Comparison of ENCODE assay signal across 9 mouse cellular contexts in the genomic region with DNA sequence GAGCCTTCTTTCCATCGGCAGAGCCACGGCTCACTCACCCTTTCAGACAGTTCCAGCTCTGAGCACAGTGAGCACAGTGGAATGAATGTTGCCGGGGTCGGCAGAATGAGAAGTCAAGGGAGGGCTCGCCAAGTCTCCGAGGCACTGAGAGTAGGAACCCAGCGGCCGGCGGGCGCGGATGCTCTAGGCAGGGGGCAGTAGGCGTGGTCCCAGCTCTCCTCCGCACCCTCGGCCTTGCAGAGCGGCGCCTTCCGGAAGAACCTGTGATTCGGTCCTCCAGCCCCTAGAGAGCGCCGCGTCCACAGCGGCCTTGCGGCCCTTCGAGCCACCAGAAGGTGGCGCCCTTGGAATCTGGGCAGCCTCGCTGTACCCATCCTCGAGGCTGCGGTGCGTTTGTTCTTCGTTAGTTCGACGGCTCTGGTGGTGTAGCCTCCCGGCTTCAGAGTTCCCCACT. TPM values are rescaled to one million over a fixed set of nuclear protein-coding genes. Genes with fewer than 3 reads are reported as not detected.
DNase-seq lines count a peak whose midpoint lies in the region; ATAC-seq lines count a peak whose summit lies in the region.
"Had no signal": no experiment of that assay in that cellular context is flagged by ENCODE, and none has a peak within 500 bp of the region (broad histone marks: within the 10 kb centered on the region; RNA-seq: fewer than 3 reads in every experiment).

No protein-coding gene starts in this region.

- no peaks in the 10 kb centered on the region for H3K9me3 ChIP-seq in embryonic facial prominence, embryonic 10.5 days
- H3K9me3 ChIP-seq in hindbrain, embryonic 12.5 days (replicated peaks), result peaks cover 5% of the 10 kb centered on the region; the same call in 1 of the 2 replicates
- H3K9me3 ChIP-seq in lung, embryonic 16.5 days (ENCODE audit: control insufficient read depth, low read length), result peaks cover 2% of the 10 kb centered on the region; the same call in 1 of the 2 replicates

- H3K4me3 ChIP-seq in embryonic facial prominence, embryonic 10.5 days, result peak overlapping the region; percentile 49
- H3K4me3 ChIP-seq in hindbrain, embryonic 12.5 days, result 0 out of 2 replicates have a peak overlapping the region, but pooled peaks have one; percentile 1
- peak overlapping the region; percentile 24 for H3K4me3 ChIP-seq in lung, embryonic 16.5 days (ENCODE audit: low read length)

- H3K27me3 ChIP-seq in embryonic facial prominence, embryonic 10.5 days (replicated peaks; ENCODE audit: low read depth, poor library complexity, severe bottlenecking), result 0 out of 2 replicates have a peak, but pooled peaks cover 11% of the 10 kb centered on the region
- H3K27me3 ChIP-seq in hindbrain, embryonic 12.5 days, result no peaks in the 10 kb centered on the region
- no peaks in the 10 kb centered on the region for H3K27me3 ChIP-seq in lung, embryonic 16.5 days (ENCODE audit: control insufficient read depth, insufficient read depth, low read depth, low read length)

- H3K4me1 ChIP-seq in embryonic facial prominence, embryonic 10.5 days, result peaks cover 16% of the 10 kb centered on the region
- H3K4me1 ChIP-seq in hindbrain, embryonic 12.5 days, result peaks cover 18% of the 10 kb centered on the region; the same call in 1 of the 2 replicates
- peaks cover 19% of the 10 kb centered on the region for H3K4me1 ChIP-seq in lung, embryonic 16.5 days (replicated peaks; ENCODE audit: control insufficient read depth, insufficient read depth, low read length)

- peak overlapping the region; percentile 45 for H3K4me2 ChIP-seq in hindbrain, embryonic 12.5 days (replicated peaks)
- H3K4me2 ChIP-seq in lung, embryonic 16.5 days (ENCODE audit: low read depth, low read length), result peak overlapping the region; percentile 44; the same call in 1 of the 2 replicates

- ATAC-seq in hindbrain, embryonic 12.5 days (ENCODE audit: low FRiP score), result peak; percentile 41
- peak; percentile 34; the same call in 1 of the 2 replicates for ATAC-seq in lung, embryonic 16.5 days (ENCODE audit: low read depth)

- 27% methylated on average over 33 of the region's 33 CpGs for WGBS in embryonic facial prominence, embryonic 10.5 days
- 27% methylated on average over 33 of the region's 33 CpGs for WGBS in hindbrain, embryonic 12.5 days
- 33% methylated on average over 33 of the region's 33 CpGs for WGBS in lung, embryonic 16.5 days

- H3K27ac ChIP-seq in embryonic facial prominence, embryonic 10.5 days (replicated peaks), result peak overlapping the region; percentile 37
- no peak overlapping the region for H3K27ac ChIP-seq in hindbrain, embryonic 12.5 days
- no peak overlapping the region for H3K27ac ChIP-seq in lung, embryonic 16.5 days (ENCODE audit: low read length)

- H3K36me3 ChIP-seq in embryonic facial prominence, embryonic 10.5 days (replicated peaks), result peaks cover 11% of the 10 kb centered on the region
- H3K36me3 ChIP-seq in hindbrain, embryonic 12.5 days, result 0 out of 2 replicates have a peak, but pooled peaks cover 3% of the 10 kb centered on the region
- H3K36me3 ChIP-seq in lung, embryonic 16.5 days (ENCODE audit: control insufficient read depth, insufficient read depth, low read length), result no peaks in the 10 kb centered on the region; the same call in 1 of the 2 replicates

- peak; percentile 41 for DNase-seq in adrenal gland, postnatal 10 days
- DNase-seq in adrenal gland, adult 8-10 months, result no peak
- peak; percentile 65 for DNase-seq in A20 (ENCODE audit: low read depth, low spot score)
- DNase-seq in embryonic facial prominence, embryonic 10.5 days (ENCODE audit: low spot score), result peak; percentile 73
- peak; percentile 59 for DNase-seq in retina, embryonic 14.5 days (ENCODE audit: low spot score)
- DNase-seq in ovary, postnatal 10 days (ENCODE audit: low spot score), result no peak

- H3K9ac ChIP-seq in hindbrain, embryonic 12.5 days, result no peak overlapping the region
- peak overlapping the region; percentile 17; the same call in 1 of the 2 replicates for H3K9ac ChIP-seq in lung, embryonic 16.5 days (ENCODE audit: low read length)

RNA-seq across cellular contexts. Expression of a gene that starts 1.5 kb away (rescaled TPM):
- under 1 TPM; 0.36 to 0.51 TPM for total RNA-seq in adrenal gland, postnatal 10 days (2021)
- total RNA-seq in adrenal gland, adult 8-10 months (2022), result 1 to 10 TPM in 2 of 4 experiments, under 1 TPM in 2; 0.42 to 2.7 (median 1.3) TPM
- polyA plus RNA-seq in embryonic facial prominence, embryonic 10.5 days (2016; fragmentation: Nextera tagmentation; extraction: Ambion mirVana), result 0.34 and 0.83 TPM in 2 replicates
- polyA plus RNA-seq in hindbrain, embryonic 12.5 days (2016; fragmentation: Nextera tagmentation; extraction: Ambion mirVana), result 0.59 and 0.93 TPM in 2 replicates
- polyA plus RNA-seq in lung, embryonic 16.5 days (2015; fragmentation: Nextera tagmentation; extraction: Ambion mirVana), result 1.1 and 1.5 TPM in 2 replicates

RNA-seq across cellular contexts. Expression of a gene that starts 25.9 kb away (rescaled TPM):
- 1 to 10 TPM; 1.5 to 2.6 TPM for total RNA-seq in adrenal gland, postnatal 10 days (2021)
- total RNA-seq in adrenal gland, adult 8-10 months (2022), result 1 to 10 TPM in 3 of 4 experiments, under 1 TPM in 1; 0.73 to 1.9 (median 1.4) TPM
- polyA plus RNA-seq in embryonic facial prominence, embryonic 10.5 days (2016; fragmentation: Nextera tagmentation; extraction: Ambion mirVana), result 5.5 and 5.7 TPM in 2 replicates
- polyA plus RNA-seq in hindbrain, embryonic 12.5 days (2016; fragmentation: Nextera tagmentation; extraction: Ambion mirVana), result 7.2 and 7.7 TPM in 2 replicates
- polyA plus RNA-seq in lung, embryonic 16.5 days (2015; fragmentation: Nextera tagmentation; extraction: Ambion mirVana), result 5.5 and 6.3 TPM in 2 replicates

RNA-seq across cellular contexts. Expression of a gene that starts 26.8 kb away (rescaled TPM):
- total RNA-seq in adrenal gland, postnatal 10 days (2021), result 10 to 100 TPM; 11.9 to 16.5 TPM
- total RNA-seq in adrenal gland, adult 8-10 months (2022), result 10 to 100 TPM; 11.8 to 21.9 (median 17.1) TPM
- polyA plus RNA-seq in embryonic facial prominence, embryonic 10.5 days (2016; fragmentation: Nextera tagmentation; extraction: Ambion mirVana), result 2.9 and 3.3 TPM in 2 replicates
- polyA plus RNA-seq in hindbrain, embryonic 12.5 days (2016; fragmentation: Nextera tagmentation; extraction: Ambion mirVana), result 1.4 and 2.0 TPM in 2 replicates
- polyA plus RNA-seq in lung, embryonic 16.5 days (2015; fragmentation: Nextera tagmentation; extraction: Ambion mirVana), result 12.7 and 15.8 TPM in 2 replicates

RNA-seq across cellular contexts. Expression of a gene that starts 38.8 kb away (rescaled TPM):
- total RNA-seq in adrenal gland, postnatal 10 days (2021), result under 1 TPM; 0.15 to 0.33 TPM
- total RNA-seq in adrenal gland, adult 8-10 months (2022), result under 1 TPM in 1 of 4 experiments, not detected in 3; 0.15 TPM
- 0.08 and 0.16 TPM in 2 replicates for polyA plus RNA-seq in embryonic facial prominence, embryonic 10.5 days (2016; fragmentation: Nextera tagmentation; extraction: Ambion mirVana)
- polyA plus RNA-seq in hindbrain, embryonic 12.5 days (2016; fragmentation: Nextera tagmentation; extraction: Ambion mirVana), result 0.08 TPM in 1 of 2 replicates, not detected in the other
- polyA plus RNA-seq in lung, embryonic 16.5 days (2015; fragmentation: Nextera tagmentation; extraction: Ambion mirVana), result 0.13 and 0.36 TPM in 2 replicates
- total RNA-seq: left cerebral cortex, postnatal 10 days had no signal

RNA-seq across cellular contexts. Expression of a gene that starts 38.8 kb away (rescaled TPM):
- 1 to 10 TPM; 3.3 to 3.8 TPM for total RNA-seq in adrenal gland, postnatal 10 days (2021)
- 10 to 100 TPM in 1 of 4 experiments, 1 to 10 TPM in 3; 4.1 to 10.1 (median 7.0) TPM for total RNA-seq in adrenal gland, adult 8-10 months (2022)
- 0.29 and 0.67 TPM in 2 replicates for polyA plus RNA-seq in embryonic facial prominence, embryonic 10.5 days (2016; fragmentation: Nextera tagmentation; extraction: Ambion mirVana)
- 2.1 and 3.1 TPM in 2 replicates for polyA plus RNA-seq in hindbrain, embryonic 12.5 days (2016; fragmentation: Nextera tagmentation; extraction: Ambion mirVana)
- 1.5 and 1.6 TPM in 2 replicates for polyA plus RNA-seq in lung, embryonic 16.5 days (2015; fragmentation: Nextera tagmentation; extraction: Ambion mirVana)

Comparison
In these comparisons a context has a peak if more than half of its experiments do, and no peak if none do; other contexts are left out.
1. DNase-seq: peak in adrenal gland, postnatal 10 days (single experiment), A20 (single experiment), embryonic facial prominence, embryonic 10.5 days (single experiment) and retina, embryonic 14.5 days (single experiment); none in adrenal gland, adult 8-10 months (single experiment) and ovary, postnatal 10 days (single experiment).
2. Peak in every context shown above with its lines, with median percentiles within 50 percentile points of each other: H3K4me3 ChIP-seq.